Mouse (Mus musculus) lung, adult 18-20 months (tissue): ENCODE results near the gene Tmem59.

Experiments used
- DNase-seq, 2 experiments: peaks; one replicate each; pipeline ENCODE4 v3.0.0; 2022; ENCODE audit warnings: mixed read lengths in 2 of 2

Tmem59 gene

GRCm38 (mm10) chr4:107243365-107244333 is 65.5 kb downstream of the Tmem59 start:
- no peak for DNase-seq

GRCm38 (mm10) chr4:107245368-107245767 is 67.2 kb downstream of the Tmem59 start:
- DNase-seq: peak in 1 of 2 experiments; percentile 21

GRCm38 (mm10) chr4:107246040-107246439 is 67.8 kb downstream of the Tmem59 start:
- no peak for DNase-seq

GRCm38 (mm10) chr4:107247110-107247509 is 68.9 kb downstream of the Tmem59 start:
- peak in 1 of 2 experiments; percentile 33 for DNase-seq

GRCm38 (mm10) chr4:107248061-107248460 is 69.9 kb downstream of the Tmem59 start:
- no peak for DNase-seq

- peak; percentile 39 to 76 for DNase-seq
These were observed 71.3 kb downstream of the Tmem59 start for GRCm38 (mm10) chr4:107249471-107249870.

GRCm38 (mm10) chr4:107250494-107250893 is 72.3 kb downstream of the Tmem59 start:
- peak in 1 of 2 experiments; percentile 46 for DNase-seq
